Mouse (Mus musculus) ES-Bruce4 (cell line): ENCODE measurements around the gene Nit1. TPM values are rescaled to one million over a fixed set of nuclear protein-coding genes. Genes with fewer than 3 reads are reported as not detected.

Experiments used
- H3K27ac ChIP-seq: 2 replicates; pipeline ENCODE4 v1.5.1; 2012; ENCODE audit warnings: low read length, inconsistent platforms; ENCODE audit not compliant: insufficient read depth
- H3K27me3 ChIP-seq: 2 replicates; pipeline ENCODE4 v1.6.1; 2012; ENCODE audit warnings: mild to moderate bottlenecking, low read length, inconsistent platforms; ENCODE audit not compliant: control insufficient read depth, poor library complexity, insufficient read depth, severe bottlenecking
- H3K36me3 ChIP-seq: 2 replicates; pipeline ENCODE4 v1.6.1; 2012; ENCODE audit warnings: inconsistent platforms, mild to moderate bottlenecking, low read length, moderate library complexity; ENCODE audit not compliant: control insufficient read depth, poor library complexity, insufficient read depth, severe bottlenecking
- H3K4me1 ChIP-seq: one replicate; pipeline ENCODE4 v1.8.1; 2011; ENCODE audit warnings: low read length; ENCODE audit not compliant: control insufficient read depth, insufficient read depth
- H3K4me3 ChIP-seq: 2 replicates; pipeline ENCODE4 v1.5.1; 2011; ENCODE audit warnings: low read depth, mild to moderate bottlenecking, low read length
- H3K9ac ChIP-seq: 2 replicates; pipeline ENCODE4 v1.6.1; 2012; ENCODE audit warnings: low read depth, mild to moderate bottlenecking, inconsistent platforms; ENCODE audit not compliant: poor library complexity, severe bottlenecking
- H3K9me3 ChIP-seq: replicated peaks from 2 replicates; pipeline ENCODE4 v1.6.1; 2012; ENCODE audit warnings: mild to moderate bottlenecking, low read length, inconsistent platforms; ENCODE audit not compliant: control insufficient read depth, poor library complexity, insufficient read depth, severe bottlenecking
- CTCF ChIP-seq: IDR thresholded peaks from one replicate; pipeline ENCODE4 v1.8.1; 2011; ENCODE audit warnings: low read depth, low read length
- EP300 ChIP-seq: IDR thresholded peaks from 2 replicates; pipeline ENCODE4 v1.6.1; 2011; ENCODE audit warnings: low read depth, low read length; ENCODE audit not compliant: insufficient read depth
- POLR2A ChIP-seq: IDR thresholded peaks from one replicate; pipeline ENCODE4 v1.8.1; 2011; ENCODE audit warnings: low read length; ENCODE audit not compliant: insufficient read depth
- polyA plus RNA-seq: library from polyadenylated mRNA; stranded (reverse); fragments of >200 nt; gene quantifications from 2 replicates; pipeline ENCODE4 v1.2.4, GENCODE M21; 2011; ENCODE audit warnings: low read depth; ENCODE audit not compliant: missing spikeins, insufficient read depth, insufficient read length

Nit1 gene
- polyA plus RNA-seq: 42.9 and 52.0 TPM in 2 replicates

GRCm38 (mm10) chr1:171345225-171346094 is at the start of gene Nit1, which contains the start of gene Pfdn2:
TSS of gene Nit1 (minus strand) at chr1:171345646.
TSS of gene Pfdn2 (plus strand) at chr1:171345670.
- Histone ChIP-seq H3K9me3 (no peaks in the 10 kb centered on the region), H3K36me3 (peaks cover 17% of the 10 kb centered on the region), H3K27ac (peak within 1 kb of the TSS; percentile 2; the same call in 1 of the 2 replicates), H3K27me3 (no peaks in the 10 kb centered on the region), H3K4me1 (no peaks in the 10 kb centered on the region), H3K9ac (peak within 1 kb of the TSS; percentile 82), H3K4me3 (peak within 1 kb of the TSS; percentile 97)
- TF ChIP-seq POLR2A: peak; percentile 92
- no peak for TF ChIP-seq EP300
- no peak for TF ChIP-seq CTCF

- H3K27me3 ChIP-seq: no peaks in the 10 kb centered on the region
- no peak overlapping the region for H3K27ac ChIP-seq
- H3K4me1 ChIP-seq: peaks cover 4% of the 10 kb centered on the region
- H3K4me3 ChIP-seq: no peak overlapping the region
- H3K9me3 ChIP-seq: no peaks in the 10 kb centered on the region
- no peaks in the 10 kb centered on the region for H3K36me3 ChIP-seq
- no peak overlapping the region for H3K9ac ChIP-seq
- TF ChIP-seq CTCF (no peak), EP300 (0 out of 2 replicates have a peak, but pooled peaks have one; percentile 26), POLR2A (no peak)
Observed at GRCm38 (mm10) chr1:171390101-171390500, 44.7 kb upstream of the Nit1 start.

- Histone ChIP-seq H3K4me1 (peaks cover 4% of the 10 kb centered on the region), H3K9ac (no peak within 1 kb of the TSS), H3K27ac (no peak within 1 kb of the TSS), H3K27me3 (no peaks in the 10 kb centered on the region), H3K36me3 (no peaks in the 10 kb centered on the region), H3K9me3 (no peaks in the 10 kb centered on the region), H3K4me3 (peak within 1 kb of the TSS; percentile 28)
- TF ChIP-seq POLR2A (no peak), CTCF (no peak), EP300 (no peak)
Observed at GRCm38 (mm10) chr1:171388376-171389102, 43.1 kb upstream of the Nit1 start, which contains the start of gene Arhgap30. TSS of gene Arhgap30 (plus strand) at chr1:171388954.

GRCm38 (mm10) chr1:171387099-171387498 is 41.7 kb upstream of the Nit1 start:
- Histone ChIP-seq H3K9ac (no peak overlapping the region), H3K27ac (0 out of 2 replicates have a peak overlapping the region, but pooled peaks have one; percentile 10), H3K4me3 (no peak overlapping the region), H3K4me1 (peaks cover 4% of the 10 kb centered on the region), H3K36me3 (no peaks in the 10 kb centered on the region), H3K27me3 (no peaks in the 10 kb centered on the region), H3K9me3 (no peaks in the 10 kb centered on the region)
- TF ChIP-seq CTCF (peak; percentile 67), EP300 (no peak), POLR2A (no peak)

DNA sequence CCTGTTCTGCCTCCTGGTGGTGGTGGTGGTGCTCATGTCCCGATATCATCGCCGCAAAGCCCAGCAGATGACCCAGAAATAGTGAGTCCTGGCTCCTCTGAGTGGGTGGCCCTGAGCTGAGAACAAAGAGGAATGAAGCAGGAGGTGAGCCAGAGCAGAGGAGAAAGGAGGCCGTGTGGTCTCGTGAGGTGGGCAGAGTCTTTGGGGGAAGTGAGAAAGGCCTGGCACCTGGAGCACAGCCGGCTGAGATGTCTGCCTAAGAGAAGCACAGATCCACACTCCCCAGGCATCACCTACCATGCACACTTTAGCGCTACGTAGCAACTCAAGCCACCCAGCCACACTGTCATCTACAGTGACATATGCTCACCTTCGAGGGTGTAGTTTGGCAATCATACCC is 39.7 kb upstream of the Nit1 start:
- no peak for TF ChIP-seq POLR2A
- TF ChIP-seq CTCF: peak; percentile 38
- TF ChIP-seq EP300: no peak
- Histone ChIP-seq H3K4me1 (peaks cover 4% of the 10 kb centered on the region), H3K9me3 (no peaks in the 10 kb centered on the region)

More for the DNA sequence above, 39.7 kb upstream of the Nit1 start:
- Histone ChIP-seq H3K9ac (no peak overlapping the region), H3K4me3 (0 out of 2 replicates have a peak overlapping the region, but pooled peaks have one; percentile 1), H3K27me3 (no peaks in the 10 kb centered on the region), H3K27ac (no peak overlapping the region), H3K36me3 (no peaks in the 10 kb centered on the region)
